Mouse (Mus musculus) liver, embryonic 11.5 days (tissue): Measurements from ENCODE around the gene Ovol2. TPM values are rescaled to one million over a fixed set of nuclear protein-coding genes. Genes with fewer than 3 reads are reported as not detected.

Experiments
- ATAC-seq: fragments of 200-750 bp; cut with Nextera tagmentation; replicated peaks from 2 replicates; pipeline ENCODE4 v1.8.0; 2017; ENCODE audit warnings: moderate number of reproducible peaks, mild to moderate bottlenecking, moderate TSS enrichment, moderate library complexity; ENCODE audit not compliant: low FRiP score
- DNase-seq: peaks from one replicate; pipeline ENCODE4 v3.0.0-alpha.2; 2017; ENCODE audit warnings: low spot score
- H3K27ac ChIP-seq: fragments of 300-500 bp; sonication (generic); 2 replicates; pipeline ENCODE4 v1.5.1; 2014; ENCODE audit warnings: mild to moderate bottlenecking, low read depth, low read length, control low read depth
- H3K27me3 ChIP-seq: fragments of 300-500 bp; sonication (generic); replicated peaks from 2 replicates; pipeline ENCODE4 v1.6.1; 2014; ENCODE audit warnings: low read length, mixed read lengths; ENCODE audit not compliant: control insufficient read depth, insufficient read depth
- H3K36me3 ChIP-seq: fragments of 300-500 bp; sonication (generic); 2 replicates; pipeline ENCODE4 v1.6.1; 2014; ENCODE audit warnings: mild to moderate bottlenecking, low read length, moderate library complexity, mixed read lengths; ENCODE audit not compliant: control insufficient read depth, insufficient read depth
- H3K4me1 ChIP-seq: fragments of 300-500 bp; sonication (generic); replicated peaks from 2 replicates; pipeline ENCODE4 v1.6.1; 2014; ENCODE audit warnings: low read length, mixed read lengths; ENCODE audit not compliant: control insufficient read depth, insufficient read depth
- H3K4me2 ChIP-seq: fragments of 300-500 bp; sonication (generic); 2 replicates; pipeline ENCODE4 v1.6.1; 2014; ENCODE audit warnings: mild to moderate bottlenecking, control low read depth, moderate library complexity
- H3K4me3 ChIP-seq: fragments of 300-500 bp; sonication (generic); 2 replicates; pipeline ENCODE4 v1.5.1; 2014; ENCODE audit warnings: low read depth, low read length, control low read depth
- H3K9ac ChIP-seq: fragments of 300-500 bp; sonication (generic); 2 replicates; pipeline ENCODE4 v1.6.1; 2014; ENCODE audit warnings: low read depth, low read length, control low read depth
- H3K9me3 ChIP-seq: fragments of 300-500 bp; sonication (generic); 2 replicates; pipeline ENCODE4 v1.6.1; 2016; ENCODE audit warnings: low read length, inconsistent platforms, mixed read lengths; ENCODE audit not compliant: control insufficient read depth
- WGBS: fragments of 180-500 bp; shearing (Covaris S2); extraction: QIAGEN DNeasy Blood & Tissue Kit; methylation state at CpG from one replicate; pipeline ENCODE4 v1.1.7; 2014; 5-methylcytosine and 5-hydroxymethylcytosine counted together
- polyA plus RNA-seq: library from polyadenylated mRNA; unstranded; fragments of >200 nt; fragmentation: Nextera tagmentation; extraction: Ambion mirVana; gene quantifications from 2 replicates; pipeline ENCODE4 v1.2.1, GENCODE M21; 2014

The Ovol2 gene
- polyA plus RNA-seq, 1 experiment from 2014 or later = 0.14 TPM

GRCm38 (mm10) chr2:144276885-144277284, 55.1 kb downstream of the Ovol2 start:
- H3K9me3 ChIP-seq = no peaks in the 10 kb centered on the region
- ATAC-seq (0 out of 2 replicates have a peak, but pooled peaks have one; percentile 19), DNase-seq (no peak)
- H3K4me3 ChIP-seq = no peak overlapping the region
- H3K36me3 ChIP-seq = peaks cover 21% of the 10 kb centered on the region
- WGBS = 63% methylated on average over 3 of the region's 3 CpGs
- H3K27ac ChIP-seq = no peak overlapping the region
- H3K4me2 ChIP-seq = no peak overlapping the region
- no peaks in the 10 kb centered on the region for H3K27me3 ChIP-seq
- H3K9ac ChIP-seq = no peak overlapping the region
- H3K4me1 ChIP-seq = peaks cover 22% of the 10 kb centered on the region

GRCm38 (mm10) chr2:144274741-144275140, 57.2 kb downstream of the Ovol2 start:
- no peaks in the 10 kb centered on the region for H3K9me3 ChIP-seq
- ATAC-seq = no peak
- peaks cover 14% of the 10 kb centered on the region for H3K36me3 ChIP-seq
- peak overlapping the region; percentile 42 for H3K4me2 ChIP-seq
- peaks cover 22% of the 10 kb centered on the region for H3K4me1 ChIP-seq
- no peak overlapping the region; the same call in 1 of the 2 replicates for H3K9ac ChIP-seq
- WGBS = 44% methylated on average over 8 of the region's 8 CpGs
- H3K27ac ChIP-seq = peak overlapping the region; percentile 38; the same call in 1 of the 2 replicates
- DNase-seq = no peak
- no peak overlapping the region for H3K4me3 ChIP-seq
- H3K27me3 ChIP-seq = no peaks in the 10 kb centered on the region

- H3K4me2 ChIP-seq = peak overlapping the region; percentile 89
- H3K27ac ChIP-seq = no peak overlapping the region
- peak overlapping the region; percentile 50; the same call in 1 of the 2 replicates for H3K9ac ChIP-seq
- H3K4me1 ChIP-seq = peaks cover 31% of the 10 kb centered on the region
- no peaks in the 10 kb centered on the region for H3K27me3 ChIP-seq
- H3K4me3 ChIP-seq = peak overlapping the region; percentile 72
- ATAC-seq (no peak), DNase-seq (no peak)
- H3K36me3 ChIP-seq = peaks cover 5% of the 10 kb centered on the region
- no peaks in the 10 kb centered on the region for H3K9me3 ChIP-seq
- WGBS = 77% methylated on average over 12 of the region's 12 CpGs
Observed at GRCm38 (mm10) chr2:144272088-144272487, 59.9 kb downstream of the Ovol2 start.

GRCm38 (mm10) chr2:144270507-144271420, 61.2 kb downstream of the Ovol2 start, which contains the start of the genes Mgme1 and Snx5:
Mgme1 (plus strand) TSS chr2:144270663.
Snx5 (minus strand) TSS chr2:144270906.
- Histone ChIP-seq H3K27me3 (no peaks in the 10 kb centered on the region), H3K4me1 (peaks cover 41% of the 10 kb centered on the region), H3K9ac (peak within 1 kb of the TSS; percentile 87), H3K4me2 (peak within 1 kb of the TSS; percentile 89), H3K4me3 (peak within 1 kb of the TSS; percentile 72), H3K27ac (peak within 1 kb of the TSS; percentile 93), H3K9me3 (no peaks in the 10 kb centered on the region), H3K36me3 (peaks cover 4% of the 10 kb centered on the region; the same call in 1 of the 2 replicates)
- ATAC-seq (peak; percentile 94), DNase-seq (peak; percentile 94)
- under 1% methylated on average over 87 of the region's 93 CpGs for WGBS

- Histone ChIP-seq H3K4me2 (peak overlapping the region; percentile 89), H3K4me1 (peaks cover 40% of the 10 kb centered on the region), H3K9me3 (no peaks in the 10 kb centered on the region), H3K27me3 (no peaks in the 10 kb centered on the region), H3K9ac (peak overlapping the region; percentile 87), H3K36me3 (peaks cover 4% of the 10 kb centered on the region; the same call in 1 of the 2 replicates), H3K4me3 (peak overlapping the region; percentile 72), H3K27ac (peak overlapping the region; percentile 93)
- ATAC-seq (no peak; the same call in 1 of the 2 replicates), DNase-seq (no peak)
- under 1% methylated on average over 33 of the region's 33 CpGs for WGBS
Observed at GRCm38 (mm10) chr2:144269679-144270475, 62.1 kb downstream of the Ovol2 start.

GRCm38 (mm10) chr2:144269306-144269650, 62.7 kb downstream of the Ovol2 start:
- peaks cover 9% of the 10 kb centered on the region; the same call in 1 of the 2 replicates for H3K36me3 ChIP-seq

GRCm38 (mm10) chr2:144268446-144269305, 63.3 kb downstream of the Ovol2 start:
- Histone ChIP-seq H3K4me1 (peaks cover 38% of the 10 kb centered on the region), H3K27ac (peak overlapping the region; percentile 93; the same call in 1 of the 2 replicates), H3K9me3 (no peaks in the 10 kb centered on the region), H3K9ac (peak overlapping the region; percentile 87), H3K4me2 (peak overlapping the region; percentile 89), H3K36me3 (peaks cover 11% of the 10 kb centered on the region; the same call in 1 of the 2 replicates), H3K4me3 (peak overlapping the region; percentile 72), H3K27me3 (no peaks in the 10 kb centered on the region)
- 3% methylated on average over 6 of the region's 6 CpGs for WGBS
- ATAC-seq = no peak
- DNase-seq = no peak

More at GRCm38 (mm10) chr2:144269306-144269650, 62.7 kb downstream of the Ovol2 start:
- no peak for DNase-seq
- no peak for ATAC-seq
- Histone ChIP-seq H3K4me3 (peak overlapping the region; percentile 72), H3K4me2 (peak overlapping the region; percentile 89), H3K9ac (peak overlapping the region; percentile 87), H3K27ac (peak overlapping the region; percentile 93; the same call in 1 of the 2 replicates), H3K27me3 (no peaks in the 10 kb centered on the region), H3K4me1 (peaks cover 38% of the 10 kb centered on the region), H3K9me3 (no peaks in the 10 kb centered on the region)
- WGBS = 1% methylated on average over 11 of the region's 11 CpGs

- Histone ChIP-seq H3K4me1 (peaks cover 38% of the 10 kb centered on the region), H3K27ac (no peak overlapping the region), H3K9me3 (no peaks in the 10 kb centered on the region), H3K36me3 (peaks cover 14% of the 10 kb centered on the region; the same call in 1 of the 2 replicates), H3K27me3 (no peaks in the 10 kb centered on the region), H3K9ac (peak overlapping the region; percentile 87), H3K4me3 (peak overlapping the region; percentile 72), H3K4me2 (peak overlapping the region; percentile 89)
- ATAC-seq = no peak
- no peak for DNase-seq
- WGBS = 22% methylated on average over 1 of the region's 1 CpGs
Observed at GRCm38 (mm10) chr2:144267731-144268015, 64.3 kb downstream of the Ovol2 start.
